Mouse (Mus musculus): ENCODE data around the gene Nrxn3. TPM values are rescaled to one million over a fixed set of nuclear protein-coding genes. Genes with fewer than 3 reads are reported as not detected.

Gene Nrxn3
- polyA plus RNA-seq, 1 experiment from 2014 or later, result 94.3 TPM

GRCm38 (mm10) chr12:89668856-89669255 lies 946.2 kb downstream of the Nrxn3 start:
- Histone ChIP-seq H3K36me3 (replicated peaks) (no peaks in the 10 kb centered on the region), H3K4me3 (no peak overlapping the region), H3K9ac (no peak overlapping the region), H3K27me3 (replicated peaks) (no peaks in the 10 kb centered on the region), H3K27ac (no peak overlapping the region), H3K9me3 (no peaks in the 10 kb centered on the region), H3K4me1 (no peaks in the 10 kb centered on the region), H3K4me2 (no peak overlapping the region)
- WGBS, result 56% methylated on average over 2 of the region's 2 CpGs
- no peak for ATAC-seq (replicated peaks)

DNA sequence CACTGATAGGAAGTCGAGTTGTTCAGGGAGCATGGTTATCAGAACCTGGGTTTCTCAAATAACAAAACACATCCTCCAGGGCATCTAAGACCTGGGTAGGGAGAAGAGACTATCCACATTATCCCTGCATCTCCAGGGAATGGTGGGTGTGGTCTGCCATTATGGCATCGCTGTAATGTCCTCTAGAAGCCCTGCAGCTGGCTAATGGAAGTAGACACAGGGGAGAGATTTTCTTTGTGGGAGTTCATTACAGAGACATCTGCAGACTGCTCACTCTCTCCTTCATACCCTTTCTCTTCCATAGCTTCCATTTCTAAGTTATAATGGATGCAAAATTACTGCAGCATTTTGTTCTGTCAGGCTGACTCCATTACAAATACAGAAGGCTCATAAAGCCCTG lies 950.1 kb downstream of the Nrxn3 start:
- no peak for ATAC-seq (replicated peaks)
- no peak overlapping the region for H3K4me3 ChIP-seq
- H3K36me3 ChIP-seq (replicated peaks), result no peaks in the 10 kb centered on the region
- H3K4me1 ChIP-seq, result no peaks in the 10 kb centered on the region
- H3K4me2 ChIP-seq, result no peak overlapping the region
- H3K9ac ChIP-seq, result no peak overlapping the region
- WGBS, result 80% methylated on average over 2 of the region's 2 CpGs
- H3K27ac ChIP-seq, result no peak overlapping the region
- H3K27me3 ChIP-seq (replicated peaks), result no peaks in the 10 kb centered on the region
- H3K9me3 ChIP-seq, result no peaks in the 10 kb centered on the region

GRCm38 (mm10) chr12:89685633-89686032 lies 963.0 kb downstream of the Nrxn3 start:
- H3K27ac ChIP-seq, result no peak overlapping the region
- H3K4me1 ChIP-seq, result no peaks in the 10 kb centered on the region
- 85% methylated on average over 2 of the region's 2 CpGs for WGBS
- no peak overlapping the region for H3K9ac ChIP-seq
- no peak overlapping the region for H3K4me2 ChIP-seq
- H3K27me3 ChIP-seq (replicated peaks), result no peaks in the 10 kb centered on the region
- H3K36me3 ChIP-seq (replicated peaks), result no peaks in the 10 kb centered on the region
- no peak for ATAC-seq (replicated peaks)
- no peaks in the 10 kb centered on the region for H3K9me3 ChIP-seq
- H3K4me3 ChIP-seq, result no peak overlapping the region

GRCm38 (mm10) chr12:89689086-89689485 lies 966.4 kb downstream of the Nrxn3 start:
- no peaks in the 10 kb centered on the region for H3K9me3 ChIP-seq
- no peak for ATAC-seq (replicated peaks)
- H3K4me3 ChIP-seq, result no peak overlapping the region
- no peak overlapping the region for H3K9ac ChIP-seq
- no peaks in the 10 kb centered on the region for H3K4me1 ChIP-seq
- no peak overlapping the region for H3K4me2 ChIP-seq
- no peaks in the 10 kb centered on the region for H3K36me3 ChIP-seq (replicated peaks)
- H3K27ac ChIP-seq, result no peak overlapping the region
- H3K27me3 ChIP-seq (replicated peaks), result no peaks in the 10 kb centered on the region
- 93% methylated on average over 7 of the region's 7 CpGs for WGBS

DNA sequence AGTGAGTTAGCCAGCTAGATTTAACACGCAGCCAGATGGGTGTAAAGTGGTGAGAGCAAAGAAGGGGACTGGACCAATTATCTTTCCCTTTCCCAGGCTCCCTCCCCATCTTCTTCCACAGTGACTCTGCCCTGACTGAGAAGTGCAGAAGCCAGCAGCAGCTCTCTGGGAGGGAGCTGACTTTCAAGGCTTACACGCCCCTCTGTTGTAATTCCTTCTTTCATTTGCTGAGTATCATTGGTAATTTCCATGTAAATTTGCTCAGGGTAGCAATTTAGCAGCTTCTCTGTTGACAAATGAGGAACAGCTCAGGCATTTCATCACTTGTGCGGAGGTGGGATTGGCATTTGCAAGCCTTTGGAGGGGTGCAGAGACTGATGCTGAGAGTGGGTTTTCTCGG lies 976.8 kb downstream of the Nrxn3 start:
- Histone ChIP-seq H3K4me3 (no peak overlapping the region), H3K9ac (no peak overlapping the region), H3K27ac (no peak overlapping the region), H3K36me3 (replicated peaks) (no peaks in the 10 kb centered on the region), H3K4me1 (peaks cover 7% of the 10 kb centered on the region; the same call in 1 of the 2 replicates), H3K4me2 (peak overlapping the region; percentile 12; the same call in 1 of the 2 replicates), H3K27me3 (replicated peaks) (no peaks in the 10 kb centered on the region), H3K9me3 (no peaks in the 10 kb centered on the region)
- WGBS, result 9% methylated on average over 4 of the region's 4 CpGs
- ATAC-seq (replicated peaks), result peak; percentile 62; the same call in 1 of the 2 replicates

- WGBS, result 40% methylated on average over 3 of the region's 3 CpGs
These were observed 978.3 kb downstream of the Nrxn3 start for GRCm38 (mm10) chr12:89700937-89701458.

GRCm38 (mm10) chr12:89702931-89703330 lies 980.3 kb downstream of the Nrxn3 start:
- no peak overlapping the region for H3K4me2 ChIP-seq
- 94% methylated on average over 1 of the region's 1 CpGs for WGBS

More at GRCm38 (mm10) chr12:89700937-89701458, 978.3 kb downstream of the Nrxn3 start:
- Histone ChIP-seq H3K27me3 (replicated peaks) (no peaks in the 10 kb centered on the region), H3K4me1 (peaks cover 7% of the 10 kb centered on the region; the same call in 1 of the 2 replicates), H3K9me3 (no peaks in the 10 kb centered on the region), H3K36me3 (replicated peaks) (no peaks in the 10 kb centered on the region), H3K9ac (no peak overlapping the region), H3K4me3 (no peak overlapping the region), H3K4me2 (no peak overlapping the region), H3K27ac (no peak overlapping the region)
- ATAC-seq (replicated peaks), result no peak

DNA sequence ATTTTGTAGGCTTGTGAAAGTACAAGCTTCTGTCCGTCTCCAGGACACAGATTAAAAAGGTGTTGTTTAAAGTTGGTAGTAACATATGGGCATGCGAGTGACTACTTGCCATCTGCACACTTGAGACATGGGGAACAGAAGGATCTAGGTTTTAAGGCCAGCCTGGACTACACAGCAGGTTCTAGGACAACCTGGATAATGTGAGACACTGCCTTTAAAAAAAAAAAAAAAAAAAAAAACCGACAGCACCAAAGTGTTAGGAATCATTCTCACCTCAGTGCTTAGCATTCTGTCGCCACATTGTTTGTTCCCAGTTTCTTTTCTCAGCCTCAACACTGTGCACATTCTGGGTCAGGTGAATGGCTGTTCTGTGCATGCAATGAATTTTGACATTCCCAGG lies 985.2 kb downstream of the Nrxn3 start:
- Histone ChIP-seq H3K27me3 (replicated peaks) (no peaks in the 10 kb centered on the region), H3K36me3 (replicated peaks) (no peaks in the 10 kb centered on the region), H3K9me3 (no peaks in the 10 kb centered on the region), H3K27ac (no peak overlapping the region), H3K9ac (no peak overlapping the region), H3K4me1 (no peaks in the 10 kb centered on the region), H3K4me2 (no peak overlapping the region), H3K4me3 (no peak overlapping the region)
- no peak for ATAC-seq (replicated peaks)
- WGBS, result 80% methylated on average over 4 of the region's 4 CpGs

More at GRCm38 (mm10) chr12:89702931-89703330, 980.3 kb downstream of the Nrxn3 start:
- peaks cover 7% of the 10 kb centered on the region; the same call in 1 of the 2 replicates for H3K4me1 ChIP-seq
- H3K27ac ChIP-seq, result no peak overlapping the region
- no peaks in the 10 kb centered on the region for H3K27me3 ChIP-seq (replicated peaks)
- H3K9me3 ChIP-seq, result no peaks in the 10 kb centered on the region
- H3K36me3 ChIP-seq (replicated peaks), result no peaks in the 10 kb centered on the region
- ATAC-seq (replicated peaks), result no peak
- H3K9ac ChIP-seq, result no peak overlapping the region
- no peak overlapping the region for H3K4me3 ChIP-seq

- 89% methylated on average over 5 of the region's 5 CpGs for WGBS
- ATAC-seq (replicated peaks), result no peak
- H3K36me3 ChIP-seq (replicated peaks), result no peaks in the 10 kb centered on the region
- H3K27ac ChIP-seq, result no peak overlapping the region
- H3K27me3 ChIP-seq (replicated peaks), result no peaks in the 10 kb centered on the region
- no peak overlapping the region for H3K4me3 ChIP-seq
- H3K4me1 ChIP-seq, result no peaks in the 10 kb centered on the region
- no peak overlapping the region for H3K4me2 ChIP-seq
- H3K9ac ChIP-seq, result no peak overlapping the region
- H3K9me3 ChIP-seq, result no peaks in the 10 kb centered on the region
These were observed 987.8 kb downstream of the Nrxn3 start for GRCm38 (mm10) chr12:89710459-89710858.

- H3K36me3 ChIP-seq (replicated peaks), result no peaks in the 10 kb centered on the region
- no peaks in the 10 kb centered on the region for H3K4me1 ChIP-seq
- no peaks in the 10 kb centered on the region for H3K27me3 ChIP-seq (replicated peaks)
- H3K4me3 ChIP-seq, result no peak overlapping the region
- no peak overlapping the region for H3K9ac ChIP-seq
- H3K27ac ChIP-seq, result no peak overlapping the region
- no peaks in the 10 kb centered on the region for H3K9me3 ChIP-seq
- WGBS, result 82% methylated on average over 1 of the region's 1 CpGs
- no peak overlapping the region for H3K4me2 ChIP-seq
- ATAC-seq (replicated peaks), result no peak
These were observed 989.1 kb downstream of the Nrxn3 start for GRCm38 (mm10) chr12:89711791-89712190.

GRCm38 (mm10) chr12:89719194-89720080 lies 996.8 kb downstream of the Nrxn3 start:
- H3K27me3 ChIP-seq (replicated peaks), result no peaks in the 10 kb centered on the region
- no peak overlapping the region for H3K9ac ChIP-seq
- no peak overlapping the region for H3K4me2 ChIP-seq
- no peak for ATAC-seq (replicated peaks)
- H3K27ac ChIP-seq, result no peak overlapping the region
- H3K36me3 ChIP-seq (replicated peaks), result no peaks in the 10 kb centered on the region
- 37% methylated on average over 8 of the region's 8 CpGs for WGBS
- no peaks in the 10 kb centered on the region for H3K9me3 ChIP-seq
- H3K4me3 ChIP-seq, result no peak overlapping the region
- no peaks in the 10 kb centered on the region for H3K4me1 ChIP-seq

- H3K27ac ChIP-seq, result no peak overlapping the region
- no peaks in the 10 kb centered on the region for H3K27me3 ChIP-seq (replicated peaks)
- no peaks in the 10 kb centered on the region for H3K9me3 ChIP-seq
- 79% methylated on average over 3 of the region's 3 CpGs for WGBS
- no peak overlapping the region for H3K9ac ChIP-seq
- no peak for ATAC-seq (replicated peaks)
- H3K4me2 ChIP-seq, result no peak overlapping the region
- no peaks in the 10 kb centered on the region for H3K4me1 ChIP-seq
- H3K4me3 ChIP-seq, result no peak overlapping the region
- H3K36me3 ChIP-seq (replicated peaks), result no peaks in the 10 kb centered on the region
These were observed 998.3 kb downstream of the Nrxn3 start for GRCm38 (mm10) chr12:89720945-89721344.

DNA sequence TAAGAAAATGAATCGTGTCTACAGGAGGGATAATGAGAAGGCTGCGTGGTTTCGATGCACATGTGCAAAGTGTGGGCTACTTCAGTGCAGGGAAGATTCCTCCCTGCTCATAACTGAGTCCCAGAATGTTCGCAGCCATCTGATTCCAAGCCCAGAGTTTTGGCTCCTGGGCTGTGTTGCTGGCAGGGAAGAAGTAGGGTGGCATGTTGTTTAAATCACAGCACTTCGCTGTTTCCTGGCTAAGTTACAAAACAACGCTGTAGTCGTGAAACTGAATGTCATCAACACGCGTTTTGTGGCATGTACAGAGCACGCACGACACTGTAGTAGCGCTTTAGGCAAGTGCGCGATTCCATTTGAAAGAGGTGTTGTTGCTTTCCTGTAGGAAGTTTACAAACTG lies 999.8 kb downstream of the Nrxn3 start:
- Histone ChIP-seq H3K4me1 (no peaks in the 10 kb centered on the region), H3K9ac (no peak overlapping the region), H3K36me3 (replicated peaks) (no peaks in the 10 kb centered on the region), H3K4me2 (no peak overlapping the region), H3K27ac (no peak overlapping the region), H3K9me3 (no peaks in the 10 kb centered on the region), H3K4me3 (no peak overlapping the region), H3K27me3 (replicated peaks) (no peaks in the 10 kb centered on the region)
- WGBS, result 88% methylated on average over 14 of the region's 14 CpGs
- no peak for ATAC-seq (replicated peaks)

All from midbrain, embryonic 15.5 days (tissue).